In the genomic region with DNA sequence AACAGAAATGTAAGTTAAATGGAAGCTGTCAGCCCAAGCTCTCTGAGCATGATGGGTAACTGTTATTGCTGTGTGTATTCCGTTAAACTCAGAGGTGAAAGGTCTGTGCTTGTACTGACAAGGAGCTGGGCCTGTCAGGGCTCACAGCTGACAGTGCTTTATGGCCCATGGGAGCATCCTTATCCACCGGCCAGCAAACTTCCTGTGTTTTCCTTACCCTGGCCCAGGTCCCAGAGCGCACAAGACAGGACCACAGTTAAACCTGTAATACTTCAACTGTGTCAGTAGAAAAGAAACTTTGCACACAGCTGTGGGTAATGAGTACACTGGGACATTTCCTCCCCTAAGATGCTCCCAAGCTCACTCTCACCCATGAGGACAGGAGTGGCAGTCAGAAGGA, we compare ENCODE assay signal across 12 mouse cellular contexts.
A peak's percentile ranks its signal among the peaks of the same experiment; 100 is the strongest.
DNase-seq lines count a peak whose midpoint lies in the region; ATAC-seq and TF ChIP-seq lines count a peak whose summit lies in the region.
"Had no signal": no experiment of that assay in that cellular context is flagged by ENCODE, and none has a peak within 500 bp of the region (broad histone marks: within the 10 kb centered on the region; RNA-seq: fewer than 3 reads in every experiment).

No protein-coding gene starts in this region.

- no peaks in the 10 kb centered on the region for H3K27me3 ChIP-seq in heart, embryonic 14.5 days (ENCODE audit: control insufficient read depth, insufficient read depth, low read length)
- H3K27me3 ChIP-seq: forebrain, embryonic 12.5 days; limb, embryonic 15.5 days had no signal

- H3K36me3 ChIP-seq in heart, embryonic 14.5 days (ENCODE audit: control insufficient read depth, insufficient read depth, low read length): no peaks in the 10 kb centered on the region
- H3K36me3 ChIP-seq: forebrain, embryonic 12.5 days; limb, embryonic 15.5 days had no signal

- H3K27ac ChIP-seq in heart, embryonic 14.5 days (replicated peaks in 1 of 2; ENCODE audit: control insufficient read depth in 1 of 2, insufficient read depth in 1 of 2, low read depth in 2 of 2, low read length in 2 of 2): peak overlapping the region in 1 of 2 experiments; percentile 28; a peak in 1 of 4 replicates
- no peak overlapping the region for H3K27ac ChIP-seq in left cerebral cortex, adult 2 months
- H3K27ac ChIP-seq: forebrain, embryonic 12.5 days; limb, embryonic 15.5 days had no signal

- 36% methylated on average over 3 of the region's 3 CpGs for WGBS in heart, embryonic 14.5 days

- H3K9ac ChIP-seq in heart, embryonic 14.5 days (ENCODE audit: low read length): no peak overlapping the region
- H3K9ac ChIP-seq: forebrain, embryonic 12.5 days; limb, embryonic 15.5 days had no signal

- intact Hi-C loops in left cerebral cortex, adult 2 months (cut with DNase I): no loop called here

- ATAC-seq in heart, embryonic 14.5 days (ENCODE audit: insufficient number of reproducible peaks, insufficient read depth, low FRiP score, low read depth): peak; percentile 56

- no peak for TF ChIP-seq CTCF in left cerebral cortex, adult 2 months (IDR thresholded peaks at IDR 0.05)

- DNase-seq in adrenal gland, adult 2 months: peak; percentile 37
- DNase-seq in adrenal gland, postnatal 4 days (ENCODE audit: low spot score in 2 of 2): no peak
- peak; percentile 42 for DNase-seq in 3T3-L1 (ENCODE audit: low read depth, low spot score)
- peak; percentile 75 for DNase-seq in kidney, postnatal 14 days
- no peak for DNase-seq in cerebellum, postnatal 10 days
- DNase-seq in left cerebral cortex, adult 2 months (ENCODE audit: extremely low spot score in 1 of 2, low spot score in 2 of 2): no peak
- DNase-seq in frontal cortex, adult 2 months (ENCODE audit: extremely low spot score in 1 of 2, low spot score in 1 of 2): no peak
- DNase-seq: cerebellum, adult 11-12 months; right cerebral cortex, adult 18-20 months had no signal

- peaks cover 6 to 12% of the 10 kb centered on the region in 2 experiments for H3K4me1 ChIP-seq in heart, embryonic 14.5 days (ENCODE audit: control insufficient read depth in 2 of 2, insufficient read depth in 2 of 2, low read length in 2 of 2)

- no peak overlapping the region for H3K4me2 ChIP-seq in heart, embryonic 14.5 days (ENCODE audit: low read length)
- H3K4me2 ChIP-seq: forebrain, embryonic 12.5 days; limb, embryonic 15.5 days had no signal

- H3K9me3 ChIP-seq in heart, embryonic 14.5 days (ENCODE audit: control insufficient read depth, low read length): no peaks in the 10 kb centered on the region
- H3K9me3 ChIP-seq: forebrain, embryonic 12.5 days; limb, embryonic 15.5 days had no signal

- H3K4me3 ChIP-seq in heart, embryonic 14.5 days (ENCODE audit: control insufficient read depth in 1 of 2, insufficient read depth in 1 of 2, low read depth in 1 of 2, low read length in 2 of 2): no peak overlapping the region
- H3K4me3 ChIP-seq in left cerebral cortex, adult 2 months: no peak overlapping the region
- H3K4me3 ChIP-seq: forebrain, embryonic 12.5 days; limb, embryonic 15.5 days had no signal

Comparison
In these comparisons a context has a peak if more than half of its experiments do, and no peak if none do; other contexts are left out.
1. DNase-seq: peak in adrenal gland, adult 2 months (single experiment), 3T3-L1 (single experiment) and kidney, postnatal 14 days (single experiment); none in adrenal gland, postnatal 4 days (0 of 2), cerebellum, postnatal 10 days (0 of 2), left cerebral cortex, adult 2 months (0 of 2) and frontal cortex, adult 2 months (0 of 2).